Mouse (Mus musculus): ENCODE measurements around the gene Ccl22. TPM values are rescaled to one million over a fixed set of nuclear protein-coding genes. Genes with fewer than 3 reads are reported as not detected.

Gene Ccl22
- polyA plus RNA-seq (2017; shearing (Covaris generic)) = not detected

DNA sequence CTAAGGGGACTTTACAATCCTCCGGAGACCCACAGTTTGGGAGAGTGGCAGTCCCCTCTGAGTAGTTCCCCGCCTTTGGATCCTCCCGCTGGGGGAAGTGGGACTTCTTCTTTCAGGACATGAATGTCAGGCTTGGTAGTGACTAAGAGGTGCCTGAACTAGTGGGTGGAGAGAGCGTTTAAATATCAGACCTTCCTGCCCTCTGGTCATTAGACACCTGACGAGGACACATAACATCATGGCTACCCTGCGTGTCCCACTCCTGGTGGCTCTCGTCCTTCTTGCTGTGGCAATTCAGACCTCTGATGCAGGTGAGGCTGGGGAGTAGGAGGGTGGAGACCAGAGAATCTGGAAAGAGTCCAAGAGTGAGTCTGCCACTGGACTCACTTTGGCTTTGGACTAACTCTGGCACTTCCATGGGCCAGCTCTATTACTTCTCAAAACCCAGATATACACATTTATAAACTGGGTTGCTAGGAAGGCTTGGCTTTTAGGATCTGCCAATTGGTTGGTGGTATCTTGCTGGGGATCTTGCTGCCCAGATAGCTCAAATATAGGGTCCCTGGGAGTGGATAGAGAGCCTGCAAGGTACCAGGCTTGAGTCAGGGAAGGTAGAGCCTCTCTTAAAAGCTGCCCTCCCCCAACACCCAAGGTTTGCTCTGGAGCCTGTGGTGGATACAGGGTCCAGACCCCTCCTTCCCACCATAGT, at the start of gene Ccl22:
Ccl22 (plus strand) TSS at position 115 of the 709 bp plus-strand sequence.

DNA sequence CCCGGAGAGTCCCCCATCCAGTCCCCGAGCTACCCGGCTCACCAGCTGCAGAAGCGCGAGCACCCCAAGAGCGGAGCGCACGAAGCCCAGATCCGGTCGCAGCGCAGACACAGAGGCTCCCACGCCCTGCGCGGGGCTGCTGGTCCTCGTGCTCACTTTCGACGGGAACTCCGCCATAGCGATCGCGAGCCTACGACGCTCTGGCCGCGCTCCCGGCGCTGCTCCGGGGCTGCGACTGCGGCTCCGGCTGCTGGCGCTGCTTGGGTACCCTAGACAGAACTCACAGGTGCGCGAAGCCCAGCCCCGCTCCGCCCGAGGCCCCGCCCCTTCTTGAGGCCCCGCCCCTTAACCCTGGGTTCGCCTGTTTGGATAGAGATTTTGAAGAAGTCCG, 49.4 kb upstream of the Ccl22 start, which contains the start of gene Pllp:
Pllp (minus strand) TSS at position 285 of the 391 bp plus-strand sequence.

DNA sequence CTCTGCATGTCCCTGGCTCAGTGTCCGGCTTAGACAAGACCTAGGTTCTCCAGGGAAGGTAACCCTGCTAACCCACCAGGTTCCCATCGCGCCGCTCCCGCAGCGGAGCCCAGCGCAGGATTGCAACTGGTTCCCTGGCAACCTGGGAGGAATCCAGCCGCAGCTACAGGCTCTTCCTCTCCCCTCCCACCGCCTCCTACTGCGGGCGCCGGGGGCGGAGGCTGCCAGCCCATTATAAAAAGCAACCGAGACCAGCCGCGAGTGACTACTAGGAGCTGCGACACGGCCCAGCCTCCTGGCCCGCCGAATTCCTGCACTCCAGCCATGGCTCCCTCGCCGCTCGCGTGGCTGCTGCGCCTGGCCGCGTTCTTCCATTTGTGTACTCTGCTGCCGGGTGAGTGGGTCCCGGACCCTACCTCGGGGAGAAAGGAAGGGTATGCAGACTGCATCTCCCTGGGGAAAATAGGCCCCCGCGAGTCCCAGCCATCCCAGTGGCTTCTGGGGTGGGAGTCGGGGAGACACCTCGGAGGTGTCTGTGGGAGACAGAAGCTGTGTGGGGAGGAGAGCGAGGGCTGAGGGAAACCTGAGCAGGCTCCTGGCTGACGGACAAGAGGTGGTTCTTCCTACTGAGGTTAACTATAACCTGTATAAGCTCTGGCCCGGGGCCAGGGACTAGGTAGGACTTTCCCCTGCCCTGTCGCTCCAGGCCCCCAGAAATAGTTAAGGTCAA, 26.7 kb downstream of the Ccl22 start, which contains the start of gene Cx3cl1:
Cx3cl1 (plus strand) TSS at position 69 of the 730 bp plus-strand sequence.

Other genes starting within 250 kb of the Ccl22 start
- 2.7 TPM for gene Cpne2, start 212.6 kb upstream of the Ccl22 start, polyA plus RNA-seq (2017; shearing (Covaris generic))
- 41.8 TPM for gene Rspry1, start 143.7 kb upstream of the Ccl22 start, polyA plus RNA-seq (2017; shearing (Covaris generic))
- gene Fam192a, start 143.6 kb upstream of the Ccl22 start, polyA plus RNA-seq (2017; shearing (Covaris generic)) = 55.9 TPM
- gene Arl2bp, start 79.0 kb upstream of the Ccl22 start, polyA plus RNA-seq (2017; shearing (Covaris generic)) = 239 TPM
- gene Pllp, start 49.3 kb upstream of the Ccl22 start, polyA plus RNA-seq (2017; shearing (Covaris generic)) = not detected
- not detected for gene Cx3cl1, start 26.4 kb downstream of the Ccl22 start, polyA plus RNA-seq (2017; shearing (Covaris generic))
- not detected for gene Ccl17, start 64.9 kb downstream of the Ccl22 start, polyA plus RNA-seq (2017; shearing (Covaris generic))
- gene Coq9, start 92.7 kb downstream of the Ccl22 start, polyA plus RNA-seq (2017; shearing (Covaris generic)) = 35.6 TPM
- gene Ciapin1, start 92.8 kb downstream of the Ccl22 start, polyA plus RNA-seq (2017; shearing (Covaris generic)) = 93.5 TPM
- gene Polr2c, start 111.9 kb downstream of the Ccl22 start, polyA plus RNA-seq (2017; shearing (Covaris generic)) = 87.9 TPM
- gene Dok4, start 130.7 kb downstream of the Ccl22 start, polyA plus RNA-seq (2017; shearing (Covaris generic)) = 2.1 TPM
- 0.16 TPM for gene Ccdc102a, start 172.5 kb downstream of the Ccl22 start, polyA plus RNA-seq (2017; shearing (Covaris generic))
- gene Adgrg5, start 178.1 kb downstream of the Ccl22 start, polyA plus RNA-seq (2017; shearing (Covaris generic)) = not detected
- gene Adgrg1, start 229.2 kb downstream of the Ccl22 start, polyA plus RNA-seq (2017; shearing (Covaris generic)) = 0.60 TPM

Measured in effector memory CD4-positive, alpha-beta T cell, adult 5 months (primary cell).